Mouse (Mus musculus) fibroblast of lung, adult 2 months (primary cell): ENCODE measurements around the gene Chic2.
A peak's percentile ranks its signal among the peaks of the same experiment; 100 is the strongest.

Experiments
- DNase-seq: peaks from one replicate; pipeline ENCODE4 v3.0.0-alpha.2; 2011; ENCODE audit warnings: low read depth

Gene Chic2

GRCm38 (mm10) chr5:75067125-75067756, 22.7 kb upstream of the Chic2 start:
- no peak for DNase-seq

DNA sequence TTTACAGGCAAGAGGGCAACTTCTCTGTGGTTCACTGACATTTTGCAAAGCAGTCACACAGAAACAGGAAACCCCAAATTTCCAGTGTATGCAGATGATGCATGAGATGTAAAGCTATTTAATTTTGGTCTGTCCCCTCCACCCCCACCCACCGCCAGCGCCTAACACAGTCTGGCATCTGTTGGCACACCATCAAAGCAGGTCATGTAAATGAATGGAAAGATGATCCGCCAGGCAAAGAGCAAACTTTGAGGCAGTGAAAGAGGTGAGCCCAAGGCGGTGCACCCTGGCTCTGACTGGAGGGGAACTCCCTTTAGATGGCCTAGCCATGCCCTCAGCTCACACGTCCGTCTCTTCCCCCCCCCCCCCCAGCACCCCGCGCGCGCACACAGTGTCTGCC, 22.1 kb upstream of the Chic2 start:
- DNase-seq = no peak

GRCm38 (mm10) chr5:75063177-75063576, 18.6 kb upstream of the Chic2 start:
- DNase-seq = no peak

DNA sequence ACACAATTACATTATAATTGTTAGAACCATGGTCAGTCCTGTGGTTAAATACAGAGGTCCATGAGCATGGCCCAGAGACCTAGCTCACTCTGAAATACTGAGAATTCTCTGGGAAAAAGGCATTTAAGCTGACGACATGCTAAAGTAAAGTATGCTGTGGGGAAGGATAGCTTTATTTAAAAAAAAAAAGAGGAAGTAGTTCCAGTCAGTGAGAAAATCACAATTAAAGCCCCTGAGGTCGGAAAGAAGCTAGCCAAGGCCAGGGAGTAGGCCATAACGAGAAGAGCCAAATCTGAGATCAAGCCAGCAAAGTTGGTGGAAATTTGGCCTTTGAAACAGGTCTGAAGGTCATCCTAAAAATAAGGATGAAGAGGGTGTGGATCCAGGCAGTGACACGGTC, 6.5 kb upstream of the Chic2 start:
- DNase-seq = no peak

GRCm38 (mm10) chr5:75046681-75047321, 2.2 kb upstream of the Chic2 start:
- DNase-seq = peak; percentile 29

DNA sequence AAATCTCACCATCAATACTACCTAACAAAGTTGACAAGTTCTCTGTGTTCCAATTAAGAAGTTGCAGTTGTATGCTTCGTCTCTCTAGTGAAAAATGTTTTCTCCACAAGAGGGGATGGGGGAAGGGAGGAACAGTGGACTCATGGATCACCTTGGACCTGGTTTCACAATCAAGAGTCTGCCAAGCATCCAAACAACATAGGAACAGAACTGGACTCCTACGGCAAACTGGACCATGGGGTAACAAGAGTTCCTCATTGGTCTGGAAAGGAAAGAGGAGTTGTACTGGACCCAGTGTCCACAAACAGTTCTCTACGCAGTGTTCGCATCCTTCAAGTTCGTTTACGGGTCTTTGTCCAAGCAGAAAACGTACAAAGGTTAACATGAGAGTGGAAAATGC, 797 bp upstream of the Chic2 start:
- DNase-seq = peak; percentile 40

- no peak for DNase-seq
These were observed 813 bp downstream of the Chic2 start for GRCm38 (mm10) chr5:75043621-75044301.

GRCm38 (mm10) chr5:75043011-75043445, 1.5 kb downstream of the Chic2 start:
- DNase-seq = no peak

DNA sequence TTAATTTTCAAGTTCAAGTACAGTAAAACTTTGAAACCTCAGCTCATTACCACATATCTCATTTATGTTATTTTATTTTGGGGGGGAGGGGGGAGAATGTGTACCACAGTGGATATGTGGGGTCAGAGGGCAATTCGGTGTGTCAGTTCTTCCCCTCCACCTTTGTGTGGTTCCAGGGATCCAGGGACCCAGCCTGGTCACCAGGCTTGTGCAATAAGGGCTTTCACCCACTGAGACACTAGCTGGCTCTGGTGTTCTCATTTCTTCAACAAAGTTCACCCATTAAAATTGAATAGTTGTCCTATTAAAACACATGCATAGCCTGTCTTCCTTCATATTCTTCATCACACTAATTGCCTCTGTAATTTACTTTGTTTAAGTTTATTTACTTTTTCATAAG, 5.3 kb downstream of the Chic2 start:
- DNase-seq = no peak

GRCm38 (mm10) chr5:75035475-75035874, 9.1 kb downstream of the Chic2 start:
- no peak for DNase-seq

DNA sequence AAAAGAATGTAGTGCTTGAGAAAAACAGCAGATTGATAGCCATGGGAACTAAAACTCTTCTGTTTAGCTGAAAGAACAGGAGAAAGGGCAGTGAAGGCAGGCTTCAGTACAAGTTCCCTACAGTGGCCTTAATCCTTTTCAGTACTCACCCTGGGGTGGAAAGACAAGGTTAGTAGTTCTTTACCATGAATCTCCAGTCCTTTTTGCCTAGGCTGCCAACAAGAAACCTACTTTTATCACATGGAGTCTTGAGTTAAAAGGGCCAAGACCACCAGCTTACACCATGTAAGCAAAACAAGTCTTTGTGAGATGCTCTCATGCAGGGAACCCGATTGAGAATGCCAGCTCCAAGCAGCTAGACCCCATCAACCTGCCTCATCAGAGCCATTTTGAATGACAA, 29.8 kb downstream of the Chic2 start:
- no peak for DNase-seq

DNA sequence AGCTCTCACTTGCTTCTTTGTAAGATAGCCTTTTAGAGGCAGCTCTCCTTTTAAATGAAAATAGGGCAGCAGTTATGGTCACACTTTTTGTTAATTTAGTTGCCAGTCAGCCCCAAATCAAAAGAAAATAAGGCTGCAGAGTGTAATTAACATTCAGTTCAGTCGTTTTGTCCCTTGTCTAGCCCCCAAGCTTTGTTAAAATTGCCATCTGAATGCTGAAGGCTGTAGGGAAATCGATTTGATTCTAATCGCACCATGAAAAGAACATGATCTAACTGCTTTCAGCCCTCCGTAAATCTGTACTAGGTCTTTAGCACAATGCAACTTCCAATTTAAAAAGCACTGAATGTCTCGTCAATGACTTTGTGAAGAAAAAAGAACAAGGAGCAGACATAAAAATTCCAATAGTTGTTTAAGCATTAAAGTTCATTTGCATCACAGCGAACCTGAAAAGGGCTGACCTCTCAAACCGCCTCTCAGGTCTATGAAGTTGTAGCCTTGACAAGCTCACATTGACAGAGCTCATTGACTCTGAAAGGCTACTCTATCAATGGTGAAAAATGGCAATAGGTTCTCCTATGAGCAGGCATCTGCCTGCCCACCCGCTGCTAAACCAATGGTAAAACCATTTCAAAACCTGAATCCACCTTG, 31.7 kb downstream of the Chic2 start:
- DNase-seq = no peak

GRCm38 (mm10) chr5:75011985-75012738, 32.4 kb downstream of the Chic2 start:
- no peak for DNase-seq

- no peak for DNase-seq
These were observed 39.8 kb downstream of the Chic2 start for GRCm38 (mm10) chr5:75004755-75005154.

GRCm38 (mm10) chr5:75002109-75002508, 42.5 kb downstream of the Chic2 start:
- DNase-seq = no peak

GRCm38 (mm10) chr5:74998716-74999512, 45.7 kb downstream of the Chic2 start:
- no peak for DNase-seq

GRCm38 (mm10) chr5:74994947-74995346, 49.6 kb downstream of the Chic2 start:
- no peak for DNase-seq

DNA sequence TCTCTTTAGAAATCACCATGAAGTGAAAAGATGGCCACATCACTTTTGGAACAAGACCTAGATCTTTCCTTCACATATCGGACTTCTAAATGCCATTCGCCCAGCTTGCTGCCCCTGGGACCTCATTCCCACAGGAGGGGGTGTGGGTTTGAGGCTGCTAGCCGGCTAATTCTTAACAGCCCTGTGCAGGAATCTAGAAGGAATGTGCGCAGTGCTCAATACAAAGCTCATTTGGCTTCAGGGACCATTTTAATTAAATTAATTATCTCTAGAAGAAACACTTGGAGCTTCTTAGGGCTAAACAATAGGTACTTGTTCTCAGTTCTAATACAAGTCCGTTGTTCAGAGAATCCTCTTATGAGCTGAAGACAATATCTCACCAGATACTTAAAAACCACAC, 60.5 kb downstream of the Chic2 start:
- DNase-seq = no peak

GRCm38 (mm10) chr5:74980574-74980973, 64.0 kb downstream of the Chic2 start:
- DNase-seq = no peak

DNA sequence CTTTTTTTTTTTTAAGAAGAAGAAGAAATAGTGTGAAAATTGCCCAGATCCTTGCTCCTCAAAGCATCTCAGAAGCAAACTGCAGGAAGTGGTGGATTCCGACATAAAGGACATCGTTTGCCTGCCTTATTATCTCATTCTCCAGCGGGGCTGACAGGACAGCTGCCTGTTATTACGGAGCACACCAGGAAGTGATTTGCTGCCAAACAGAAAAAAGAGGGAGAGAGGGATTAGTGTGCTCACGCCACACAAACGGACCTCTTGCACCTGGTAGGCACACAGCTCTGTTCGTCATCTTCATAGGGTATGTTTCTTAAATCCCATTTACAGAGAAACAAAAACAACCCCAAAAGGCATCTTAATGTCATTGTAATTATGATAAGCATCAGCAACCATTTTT, 64.4 kb downstream of the Chic2 start:
- DNase-seq = no peak

GRCm38 (mm10) chr5:74979586-74979985, 65.0 kb downstream of the Chic2 start:
- no peak for DNase-seq
